Mouse (Mus musculus): ENCODE measurements at regions not wholly inside any gene's neighbourhood (a gene's known extent, or its start where the extent isn't known, plus 50 kb on each side); places are given as distances from the start of the nearest gene placed in this dataset.

GRCm38 (mm10) chr1:61372581-61372980 lies 266.0 kb upstream of the Pard3b start:
- no peak for DNase-seq (ENCODE audit: low read depth in 1 of 2, low spot score in 2 of 2)
- no peak overlapping the region for H3K27ac ChIP-seq (ENCODE audit: insufficient read depth, low read length)
- TF ChIP-seq POLR2A (IDR thresholded peaks at IDR 0.05; ENCODE audit: low read depth, low read length), result no peak
- TF ChIP-seq CTCF (IDR thresholded peaks at IDR 0.05; ENCODE audit: extremely low read depth, insufficient read depth, insufficient read length, insufficient replicate concordance), result no peak
- no peaks in the 10 kb centered on the region for H3K36me3 ChIP-seq (ENCODE audit: control insufficient read depth, insufficient read depth, low read length)
- H3K4me3 ChIP-seq (ENCODE audit: extremely low read depth, insufficient read depth, insufficient read length), result no peak overlapping the region
- no peaks in the 10 kb centered on the region; the same call in 1 of the 2 replicates for H3K4me1 ChIP-seq (ENCODE audit: control insufficient read depth, insufficient read depth, insufficient read length)
- no peaks in the 10 kb centered on the region for H3K27me3 ChIP-seq (ENCODE audit: control insufficient read depth, insufficient read depth, low read length)
- WGBS, result 63% methylated on average over 4 of the region's 4 CpGs

- no peaks in the 10 kb centered on the region for H3K36me3 ChIP-seq (ENCODE audit: control insufficient read depth, insufficient read depth, low read length)
- no peaks in the 10 kb centered on the region; the same call in 1 of the 2 replicates for H3K4me1 ChIP-seq (ENCODE audit: control insufficient read depth, insufficient read depth, insufficient read length)
- WGBS, result 40% methylated on average over 17 of the region's 17 CpGs
- no peak overlapping the region; the same call in 1 of the 2 replicates for H3K27ac ChIP-seq (ENCODE audit: insufficient read depth, low read length)
- no peak overlapping the region for H3K4me3 ChIP-seq (ENCODE audit: extremely low read depth, insufficient read depth, insufficient read length)
- no peaks in the 10 kb centered on the region for H3K27me3 ChIP-seq (ENCODE audit: control insufficient read depth, insufficient read depth, low read length)
- TF ChIP-seq CTCF (IDR thresholded peaks at IDR 0.05; ENCODE audit: extremely low read depth, insufficient read depth, insufficient read length, insufficient replicate concordance) (no peak), POLR2A (IDR thresholded peaks at IDR 0.05; ENCODE audit: low read depth, low read length) (no peak)
- no peak for DNase-seq (ENCODE audit: low read depth in 1 of 2, low spot score in 2 of 2)
Observed at GRCm38 (mm10) chr1:61373661-61374491, 264.7 kb upstream of the Pard3b start.

GRCm38 (mm10) chr1:61376417-61376816 lies 262.2 kb upstream of the Pard3b start:
- no peak for DNase-seq (ENCODE audit: low read depth in 1 of 2, low spot score in 2 of 2)
- 66% methylated on average over 4 of the region's 4 CpGs for WGBS
- H3K27ac ChIP-seq (ENCODE audit: insufficient read depth, low read length), result no peak overlapping the region
- no peak overlapping the region for H3K4me3 ChIP-seq (ENCODE audit: extremely low read depth, insufficient read depth, insufficient read length)
- no peaks in the 10 kb centered on the region for H3K36me3 ChIP-seq (ENCODE audit: control insufficient read depth, insufficient read depth, low read length)
- TF ChIP-seq CTCF (IDR thresholded peaks at IDR 0.05; ENCODE audit: extremely low read depth, insufficient read depth, insufficient read length, insufficient replicate concordance), result no peak
- TF ChIP-seq POLR2A (IDR thresholded peaks at IDR 0.05; ENCODE audit: low read depth, low read length), result no peak
- H3K27me3 ChIP-seq (ENCODE audit: control insufficient read depth, insufficient read depth, low read length), result no peaks in the 10 kb centered on the region
- H3K4me1 ChIP-seq (ENCODE audit: control insufficient read depth, insufficient read depth, insufficient read length), result no peaks in the 10 kb centered on the region; the same call in 1 of the 2 replicates

GRCm38 (mm10) chr1:61377070-61377469 lies 261.6 kb upstream of the Pard3b start:
- no peak overlapping the region for H3K27ac ChIP-seq (ENCODE audit: insufficient read depth, low read length)
- peak; percentile 4 to 22 for DNase-seq (ENCODE audit: low read depth in 1 of 2, low spot score in 2 of 2)
- TF ChIP-seq CTCF (IDR thresholded peaks at IDR 0.05; ENCODE audit: extremely low read depth, insufficient read depth, insufficient read length, insufficient replicate concordance) (peak; percentile 65; the same call in 1 of the 2 replicates), POLR2A (IDR thresholded peaks at IDR 0.05; ENCODE audit: low read depth, low read length) (no peak)

GRCm38 (mm10) chr1:61378240-61378639 lies 260.4 kb upstream of the Pard3b start:
- no peak for TF ChIP-seq CTCF (IDR thresholded peaks at IDR 0.05; ENCODE audit: extremely low read depth, insufficient read depth, insufficient read length, insufficient replicate concordance)
- TF ChIP-seq POLR2A (IDR thresholded peaks at IDR 0.05; ENCODE audit: low read depth, low read length), result no peak
- WGBS, result 56% methylated on average over 8 of the region's 8 CpGs
- no peaks in the 10 kb centered on the region for H3K36me3 ChIP-seq (ENCODE audit: control insufficient read depth, insufficient read depth, low read length)

More at GRCm38 (mm10) chr1:61377070-61377469, 261.6 kb upstream of the Pard3b start:
- H3K4me3 ChIP-seq (ENCODE audit: extremely low read depth, insufficient read depth, insufficient read length), result no peak overlapping the region
- H3K4me1 ChIP-seq (ENCODE audit: control insufficient read depth, insufficient read depth, insufficient read length), result no peaks in the 10 kb centered on the region; the same call in 1 of the 2 replicates
- WGBS, result 3% methylated on average over 7 of the region's 7 CpGs
- no peaks in the 10 kb centered on the region for H3K27me3 ChIP-seq (ENCODE audit: control insufficient read depth, insufficient read depth, low read length)
- H3K36me3 ChIP-seq (ENCODE audit: control insufficient read depth, insufficient read depth, low read length), result no peaks in the 10 kb centered on the region

GRCm38 (mm10) chr1:61379771-61380517 lies 258.7 kb upstream of the Pard3b start:
- no peak overlapping the region for H3K4me3 ChIP-seq (ENCODE audit: extremely low read depth, insufficient read depth, insufficient read length)
- H3K4me1 ChIP-seq (ENCODE audit: control insufficient read depth, insufficient read depth, insufficient read length), result no peaks in the 10 kb centered on the region
- no peak for DNase-seq (ENCODE audit: low read depth in 1 of 2, low spot score in 2 of 2)
- 81% methylated on average over 21 of the region's 21 CpGs for WGBS
- no peaks in the 10 kb centered on the region for H3K36me3 ChIP-seq (ENCODE audit: control insufficient read depth, insufficient read depth, low read length)
- TF ChIP-seq POLR2A (IDR thresholded peaks at IDR 0.05; ENCODE audit: low read depth, low read length) (no peak), CTCF (IDR thresholded peaks at IDR 0.05; ENCODE audit: extremely low read depth, insufficient read depth, insufficient read length, insufficient replicate concordance) (no peak)
- no peaks in the 10 kb centered on the region for H3K27me3 ChIP-seq (ENCODE audit: control insufficient read depth, insufficient read depth, low read length)
- no peak overlapping the region for H3K27ac ChIP-seq (ENCODE audit: insufficient read depth, low read length)

More at GRCm38 (mm10) chr1:61378240-61378639, 260.4 kb upstream of the Pard3b start:
- Histone ChIP-seq H3K4me1 (ENCODE audit: control insufficient read depth, insufficient read depth, insufficient read length) (no peaks in the 10 kb centered on the region; the same call in 1 of the 2 replicates), H3K27me3 (ENCODE audit: control insufficient read depth, insufficient read depth, low read length) (no peaks in the 10 kb centered on the region), H3K27ac (ENCODE audit: insufficient read depth, low read length) (no peak overlapping the region), H3K4me3 (ENCODE audit: extremely low read depth, insufficient read depth, insufficient read length) (no peak overlapping the region)
- no peak for DNase-seq (ENCODE audit: low read depth in 1 of 2, low spot score in 2 of 2)
